Mouse (Mus musculus) small intestine, adult 2 months (tissue): ENCODE data around the gene Eif2s2.

Experiments used
- CTCF ChIP-seq: fragments of 200-500 bp; IDR thresholded peaks from 2 replicates; pipeline ENCODE4 v1.5.1; 2012; ENCODE audit warnings: low read depth, mild to moderate bottlenecking, control low read depth, inconsistent platforms, low read length, moderate library complexity, mixed read lengths; ENCODE audit not compliant: insufficient replicate concordance, insufficient read length; ENCODE audit errors: extremely low read depth
- POLR2A ChIP-seq: fragments of 200-500 bp; IDR thresholded peaks from 2 replicates; pipeline ENCODE4 v1.6.1; 2012; ENCODE audit warnings: low read depth, mild to moderate bottlenecking, control low read depth, inconsistent platforms, low read length, moderate library complexity

DNA sequence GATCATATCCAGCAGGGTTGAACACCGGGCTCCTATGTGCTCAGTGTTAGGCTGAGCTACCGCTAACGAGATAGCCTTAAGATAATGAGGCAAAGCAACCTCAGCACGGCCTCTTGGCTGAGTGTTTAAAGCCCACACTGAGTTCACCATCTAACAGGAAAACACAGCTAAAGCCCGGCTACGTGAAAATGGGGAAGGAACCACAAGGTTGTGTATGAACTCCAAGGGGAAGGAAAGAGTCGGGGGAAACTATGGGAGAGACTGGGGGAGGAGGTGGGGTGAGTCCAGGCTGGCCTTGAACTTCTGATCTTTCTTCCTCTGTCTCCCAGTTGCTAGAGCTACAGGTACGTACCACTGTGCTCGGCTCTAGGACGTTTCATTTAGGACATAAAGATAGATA lies 49.2 kb upstream of the Eif2s2 start:
- TF ChIP-seq POLR2A = no peak
- no peak for TF ChIP-seq CTCF
